Mouse (Mus musculus): ENCODE measurements around the gene Marf1. TPM values are rescaled to one million over a fixed set of nuclear protein-coding genes. Genes with fewer than 3 reads are reported as not detected.

Gene Marf1
- polyA plus RNA-seq, 1 experiment = 31.7 TPM

DNA sequence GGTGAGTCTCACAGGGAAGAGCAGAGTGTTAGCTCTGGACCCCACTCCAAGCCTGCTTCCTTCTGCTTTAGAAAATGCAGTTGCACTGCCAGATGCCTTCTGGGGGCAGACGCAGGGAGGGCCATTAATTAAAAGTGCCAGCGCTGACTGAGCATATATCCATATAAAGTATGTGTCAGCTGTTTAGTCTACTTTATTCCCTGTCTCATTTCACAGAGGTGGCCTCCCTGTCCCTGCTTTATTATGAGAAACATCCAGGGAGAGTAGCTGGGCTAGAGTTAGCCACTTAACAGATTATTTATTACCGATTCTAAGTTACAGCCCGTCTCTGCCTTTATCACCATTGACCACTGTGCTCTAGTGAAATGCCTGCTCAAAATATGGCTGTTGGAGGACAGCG lies 19.2 kb upstream of the Marf1 start:
- H3K4me1 ChIP-seq (replicated peaks; ENCODE audit: control insufficient read depth, insufficient read depth, low read length) = 0 out of 2 replicates have a peak, but pooled peaks cover 3% of the 10 kb centered on the region
- WGBS = 95% methylated on average over 5 of the region's 5 CpGs
- H3K27me3 ChIP-seq (ENCODE audit: control insufficient read depth, insufficient read depth, low read length) = no peaks in the 10 kb centered on the region
- TF ChIP-seq POLR2A (IDR thresholded peaks at IDR 0.05; ENCODE audit: control insufficient read depth, extremely low read depth, insufficient read depth, low read length, poor library complexity) = no peak
- TF ChIP-seq CTCF (IDR thresholded peaks at IDR 0.05; ENCODE audit: borderline replicate concordance, control insufficient read depth, extremely low read depth, insufficient read depth, low read length, poor library complexity) = no peak
- peaks cover 71% of the 10 kb centered on the region for H3K36me3 ChIP-seq (ENCODE audit: control insufficient read depth, insufficient read depth, low read length)
- DNase-seq = no peak
- H3K4me3 ChIP-seq (ENCODE audit: control insufficient read depth, insufficient read depth, low read length) = no peak overlapping the region
- H3K27ac ChIP-seq (ENCODE audit: control insufficient read depth, insufficient read depth, low read length) = no peak overlapping the region

DNA sequence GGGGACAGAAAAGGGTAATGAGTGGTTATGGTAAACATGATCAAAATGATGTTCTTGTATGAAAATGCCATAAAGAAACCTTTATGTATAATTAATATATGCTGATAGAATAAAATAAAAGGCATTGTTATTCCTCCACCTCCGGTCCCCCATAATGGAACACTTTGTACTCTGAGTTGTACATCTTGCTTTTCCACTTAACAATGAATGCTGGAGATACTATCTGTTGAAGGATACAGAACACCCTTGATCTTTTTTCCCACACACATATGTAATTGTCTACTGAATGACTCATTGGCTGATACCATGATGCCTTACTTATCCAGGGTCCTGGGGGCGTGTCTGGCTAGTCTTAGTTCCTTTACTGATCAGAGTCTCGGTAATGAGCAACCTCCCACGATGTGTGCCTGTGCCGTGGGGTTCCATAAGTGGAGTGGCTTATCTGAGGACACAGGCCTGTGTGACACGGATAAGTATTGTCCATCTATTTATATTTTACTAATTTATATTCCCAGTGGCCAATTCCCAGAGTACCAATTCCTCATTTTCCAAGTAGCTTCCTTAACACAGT lies 17.1 kb upstream of the Marf1 start:
- WGBS = 93% methylated on average over 6 of the region's 6 CpGs
- Histone ChIP-seq H3K36me3 (ENCODE audit: control insufficient read depth, insufficient read depth, low read length) (peaks cover 71% of the 10 kb centered on the region), H3K4me3 (ENCODE audit: control insufficient read depth, insufficient read depth, low read length) (no peak overlapping the region), H3K4me1 (replicated peaks; ENCODE audit: control insufficient read depth, insufficient read depth, low read length) (0 out of 2 replicates have a peak, but pooled peaks cover 4% of the 10 kb centered on the region), H3K27ac (ENCODE audit: control insufficient read depth, insufficient read depth, low read length) (no peak overlapping the region), H3K27me3 (ENCODE audit: control insufficient read depth, insufficient read depth, low read length) (no peaks in the 10 kb centered on the region)
- no peak for DNase-seq
- TF ChIP-seq POLR2A (IDR thresholded peaks at IDR 0.05; ENCODE audit: control insufficient read depth, extremely low read depth, insufficient read depth, low read length, poor library complexity) = no peak
- TF ChIP-seq CTCF (IDR thresholded peaks at IDR 0.05; ENCODE audit: borderline replicate concordance, control insufficient read depth, extremely low read depth, insufficient read depth, low read length, poor library complexity) = no peak

DNA sequence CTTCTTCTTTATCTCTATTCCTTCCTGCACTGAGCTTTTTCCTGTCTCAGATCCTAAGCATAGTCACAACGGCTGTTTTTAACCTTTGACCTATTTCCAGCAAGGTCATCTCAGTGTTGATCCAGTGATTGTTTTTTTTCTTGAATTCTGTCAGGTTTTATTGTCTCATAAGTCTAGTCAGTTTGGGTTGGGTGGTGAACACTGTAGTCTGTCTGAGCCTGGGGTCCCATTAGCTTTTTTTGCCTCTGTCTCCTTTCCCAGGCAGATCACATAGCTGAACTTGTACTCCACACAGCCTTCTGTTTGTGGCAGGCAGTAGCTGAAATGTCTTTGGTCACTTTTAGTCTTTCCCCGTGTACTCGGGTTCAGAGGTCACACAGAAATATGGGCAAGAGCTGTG lies 14.9 kb upstream of the Marf1 start:
- no peak for TF ChIP-seq CTCF (IDR thresholded peaks at IDR 0.05; ENCODE audit: borderline replicate concordance, control insufficient read depth, extremely low read depth, insufficient read depth, low read length, poor library complexity)
- TF ChIP-seq POLR2A (IDR thresholded peaks at IDR 0.05; ENCODE audit: control insufficient read depth, extremely low read depth, insufficient read depth, low read length, poor library complexity) = no peak
- no peak overlapping the region for H3K27ac ChIP-seq (ENCODE audit: control insufficient read depth, insufficient read depth, low read length)
- no peaks in the 10 kb centered on the region for H3K27me3 ChIP-seq (ENCODE audit: control insufficient read depth, insufficient read depth, low read length)
- H3K4me1 ChIP-seq (replicated peaks; ENCODE audit: control insufficient read depth, insufficient read depth, low read length) = 0 out of 2 replicates have a peak, but pooled peaks cover 4% of the 10 kb centered on the region
- no peak overlapping the region for H3K4me3 ChIP-seq (ENCODE audit: control insufficient read depth, insufficient read depth, low read length)
- H3K36me3 ChIP-seq (ENCODE audit: control insufficient read depth, insufficient read depth, low read length) = peaks cover 71% of the 10 kb centered on the region
- DNase-seq = no peak
- 80% methylated on average over 3 of the region's 3 CpGs for WGBS

DNA sequence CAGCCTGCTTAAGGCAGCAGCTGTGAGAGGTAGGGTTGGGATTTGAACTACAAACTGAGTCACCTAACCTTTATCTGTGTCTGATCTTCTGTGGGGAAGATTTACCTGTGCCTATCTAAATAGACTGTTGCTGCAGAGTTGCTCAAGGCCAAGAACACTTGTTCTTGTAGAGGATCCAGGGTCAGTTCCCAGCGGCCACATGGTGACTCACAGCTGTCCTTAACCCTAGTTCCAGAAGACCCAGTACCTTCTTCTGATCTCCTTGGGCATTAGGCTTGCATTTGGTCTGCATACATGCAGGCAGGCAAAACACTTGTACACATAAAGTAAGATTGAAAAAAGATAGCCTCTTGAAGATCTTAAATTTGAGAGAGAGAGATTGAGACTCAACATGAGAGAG lies 6.6 kb upstream of the Marf1 start:
- TF ChIP-seq POLR2A (IDR thresholded peaks at IDR 0.05; ENCODE audit: control insufficient read depth, extremely low read depth, insufficient read depth, low read length, poor library complexity) (no peak), CTCF (IDR thresholded peaks at IDR 0.05; ENCODE audit: borderline replicate concordance, control insufficient read depth, extremely low read depth, insufficient read depth, low read length, poor library complexity) (no peak)
- Histone ChIP-seq H3K27me3 (ENCODE audit: control insufficient read depth, insufficient read depth, low read length) (no peaks in the 10 kb centered on the region), H3K4me3 (ENCODE audit: control insufficient read depth, insufficient read depth, low read length) (no peak overlapping the region), H3K36me3 (ENCODE audit: control insufficient read depth, insufficient read depth, low read length) (peaks cover 55% of the 10 kb centered on the region), H3K27ac (ENCODE audit: control insufficient read depth, insufficient read depth, low read length) (no peak overlapping the region), H3K4me1 (replicated peaks; ENCODE audit: control insufficient read depth, insufficient read depth, low read length) (0 out of 2 replicates have a peak, but pooled peaks cover 2% of the 10 kb centered on the region)
- DNase-seq = no peak
- WGBS = 98% methylated on average over 1 of the region's 1 CpGs

DNA sequence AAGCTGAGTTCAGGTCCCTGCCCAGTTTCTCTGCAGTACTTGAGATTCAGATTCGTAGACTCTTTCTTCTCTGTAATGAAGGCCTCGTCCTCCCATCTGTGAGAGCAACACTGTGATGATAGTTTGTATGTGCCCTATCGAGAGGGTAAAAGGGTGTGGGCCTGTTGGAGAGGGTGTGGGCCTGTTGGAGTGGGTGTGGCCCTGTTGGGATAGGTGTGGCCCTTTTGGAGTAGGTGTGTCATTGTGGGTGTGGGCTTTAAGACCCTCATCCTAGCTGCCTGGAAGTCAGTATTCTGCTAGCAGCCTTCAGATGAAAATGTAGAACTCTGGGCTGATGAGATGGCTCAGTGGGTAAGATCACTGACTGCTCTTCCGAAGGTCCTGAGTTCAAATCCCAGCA lies 3.3 kb upstream of the Marf1 start:
- WGBS = 94% methylated on average over 4 of the region's 4 CpGs
- DNase-seq = no peak
- no peak overlapping the region for H3K27ac ChIP-seq (ENCODE audit: control insufficient read depth, insufficient read depth, low read length)
- TF ChIP-seq POLR2A (IDR thresholded peaks at IDR 0.05; ENCODE audit: control insufficient read depth, extremely low read depth, insufficient read depth, low read length, poor library complexity) = no peak
- no peak for TF ChIP-seq CTCF (IDR thresholded peaks at IDR 0.05; ENCODE audit: borderline replicate concordance, control insufficient read depth, extremely low read depth, insufficient read depth, low read length, poor library complexity)
- no peak overlapping the region for H3K4me3 ChIP-seq (ENCODE audit: control insufficient read depth, insufficient read depth, low read length)
- H3K36me3 ChIP-seq (ENCODE audit: control insufficient read depth, insufficient read depth, low read length) = peaks cover 23% of the 10 kb centered on the region
- H3K27me3 ChIP-seq (ENCODE audit: control insufficient read depth, insufficient read depth, low read length) = no peaks in the 10 kb centered on the region
- peaks cover 5% of the 10 kb centered on the region; the same call in 1 of the 2 replicates for H3K4me1 ChIP-seq (replicated peaks; ENCODE audit: control insufficient read depth, insufficient read depth, low read length)

DNA sequence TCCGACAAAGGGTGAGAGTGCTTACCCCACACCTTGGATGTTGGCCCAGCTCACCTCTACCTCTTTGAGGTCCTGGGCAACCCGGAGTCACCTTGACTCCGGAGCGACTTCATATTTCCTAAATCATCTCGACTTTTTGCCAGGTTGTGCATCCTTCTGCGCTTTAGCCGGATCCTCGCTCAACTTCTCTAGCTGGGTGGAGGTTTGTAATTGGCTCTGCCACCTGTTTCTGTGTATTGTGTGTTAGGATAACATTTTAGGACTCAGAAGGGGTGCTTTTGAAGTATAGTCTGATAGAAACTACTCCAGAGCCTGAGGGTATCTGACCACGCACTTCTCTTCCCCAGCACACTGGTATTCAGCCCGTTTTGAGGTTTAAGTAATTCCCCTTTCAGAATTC lies 580 bp upstream of the Marf1 start:
- H3K4me3 ChIP-seq (ENCODE audit: control insufficient read depth, insufficient read depth, low read length) = peak overlapping the region; percentile 78
- no peak for TF ChIP-seq CTCF (IDR thresholded peaks at IDR 0.05; ENCODE audit: borderline replicate concordance, control insufficient read depth, extremely low read depth, insufficient read depth, low read length, poor library complexity)
- TF ChIP-seq POLR2A (IDR thresholded peaks at IDR 0.05; ENCODE audit: control insufficient read depth, extremely low read depth, insufficient read depth, low read length, poor library complexity) = no peak
- no peaks in the 10 kb centered on the region for H3K27me3 ChIP-seq (ENCODE audit: control insufficient read depth, insufficient read depth, low read length)
- WGBS = 2% methylated on average over 10 of the region's 10 CpGs
- H3K27ac ChIP-seq (ENCODE audit: control insufficient read depth, insufficient read depth, low read length) = peak overlapping the region; percentile 23; the same call in 1 of the 2 replicates
- DNase-seq = no peak
- no peaks in the 10 kb centered on the region for H3K36me3 ChIP-seq (ENCODE audit: control insufficient read depth, insufficient read depth, low read length)
- peaks cover 5% of the 10 kb centered on the region; the same call in 1 of the 2 replicates for H3K4me1 ChIP-seq (replicated peaks; ENCODE audit: control insufficient read depth, insufficient read depth, low read length)
